Mouse (Mus musculus) left cerebral cortex, adult 9 months (tissue): ENCODE data around the gene Gfra1.

Experiments used
- DNase-seq, 2 experiments: peaks; one replicate each; pipeline ENCODE4 v3.0.0; 2022; ENCODE audit warnings: low spot score in 2 of 2

Gene Gfra1

DNA sequence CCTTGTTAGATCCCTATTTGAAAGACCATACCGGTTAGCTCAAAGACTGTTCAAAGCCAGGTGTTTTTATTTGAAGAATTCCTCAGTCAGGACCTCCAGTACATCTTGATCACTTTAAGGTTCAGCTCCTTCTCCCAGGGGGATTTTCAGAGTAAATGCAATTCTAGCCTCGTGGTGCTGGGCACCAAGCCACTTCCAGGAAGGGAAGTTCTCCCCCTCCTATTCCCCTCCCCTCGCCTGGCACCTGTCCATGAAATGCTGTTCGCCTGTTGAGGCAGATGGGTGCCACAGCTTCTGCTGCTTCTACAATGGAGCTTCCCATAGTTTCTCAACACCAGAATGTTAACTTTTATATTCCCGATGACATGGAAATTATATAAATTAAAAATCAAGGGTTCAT, 139.2 kb downstream of the Gfra1 start:
- no peak for DNase-seq

DNA sequence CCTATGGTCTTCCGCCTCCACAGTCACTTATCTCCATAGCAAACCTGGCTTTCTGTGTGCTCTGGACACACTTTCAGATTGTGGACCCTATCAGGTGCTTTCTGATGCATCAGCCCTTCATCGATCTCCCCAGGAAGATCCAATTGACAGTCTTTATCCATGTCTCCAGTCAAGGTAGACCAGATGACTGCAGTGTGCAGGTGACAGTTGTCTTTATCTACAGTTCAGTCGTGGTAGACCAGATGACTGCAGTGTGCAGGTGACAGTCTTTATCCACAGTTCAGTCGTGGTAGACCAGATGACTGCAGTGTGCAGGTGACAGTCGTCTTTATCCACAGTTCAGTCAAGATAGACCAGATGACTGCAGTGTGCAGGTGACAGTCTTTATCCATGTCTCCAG, 140.0 kb downstream of the Gfra1 start:
- DNase-seq = no peak

DNA sequence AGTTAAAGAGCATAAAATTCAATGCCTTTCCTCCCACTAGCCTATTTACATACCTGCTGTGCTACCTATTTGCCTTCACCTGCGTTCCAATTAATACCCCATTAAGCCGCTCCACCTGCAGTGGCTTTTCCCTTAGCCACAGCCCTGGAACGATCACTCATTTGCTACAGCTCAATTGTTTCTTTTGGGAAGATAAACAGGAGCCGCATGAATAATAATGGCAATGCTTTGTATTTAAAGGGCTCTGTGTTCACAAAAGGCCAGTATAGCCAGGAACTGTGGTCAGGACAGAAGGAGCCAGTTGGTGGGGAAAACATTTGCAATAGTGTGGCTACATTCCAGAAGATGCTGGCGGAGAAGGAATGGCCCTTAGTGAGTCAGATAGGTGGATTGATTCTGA, 141.1 kb downstream of the Gfra1 start:
- DNase-seq = no peak

DNA sequence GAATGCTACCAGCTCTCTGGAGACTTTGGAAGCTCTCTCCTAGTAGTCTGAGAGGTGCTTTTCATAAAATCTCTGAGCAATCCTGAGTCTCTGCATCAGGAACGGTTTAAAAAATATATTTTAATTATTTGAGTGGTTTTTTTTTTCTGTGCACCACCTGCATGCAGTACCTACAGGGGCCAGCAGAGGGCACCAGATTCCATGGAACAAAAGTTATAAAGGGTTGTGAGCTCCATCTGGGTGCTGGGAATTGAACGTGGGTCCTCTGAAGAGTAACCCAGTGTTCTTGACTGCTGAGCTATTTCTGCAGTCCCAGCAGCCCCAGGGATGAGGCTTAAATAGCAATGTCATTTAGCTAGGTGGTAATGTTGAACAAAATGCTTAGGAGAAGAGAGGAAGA, 141.9 kb downstream of the Gfra1 start:
- DNase-seq = no peak

DNA sequence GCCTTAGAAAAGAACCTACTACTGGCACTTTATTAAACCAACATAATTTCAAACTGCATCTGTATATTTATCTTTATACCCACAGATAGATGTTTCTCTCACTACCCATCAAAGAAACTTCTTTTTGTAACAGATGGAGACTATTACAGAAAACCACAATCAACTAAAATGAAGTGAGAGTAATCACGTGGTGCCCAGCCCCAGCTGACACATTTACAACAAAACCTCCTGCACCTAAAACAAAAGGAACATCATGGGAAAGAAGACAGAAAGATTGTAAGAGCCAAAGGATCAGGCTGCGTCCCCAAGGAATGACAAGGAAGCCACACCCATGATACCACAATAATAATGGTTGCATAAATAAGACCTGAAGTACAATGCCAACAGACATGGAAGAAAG, 143.2 kb downstream of the Gfra1 start:
- DNase-seq = no peak

DNA sequence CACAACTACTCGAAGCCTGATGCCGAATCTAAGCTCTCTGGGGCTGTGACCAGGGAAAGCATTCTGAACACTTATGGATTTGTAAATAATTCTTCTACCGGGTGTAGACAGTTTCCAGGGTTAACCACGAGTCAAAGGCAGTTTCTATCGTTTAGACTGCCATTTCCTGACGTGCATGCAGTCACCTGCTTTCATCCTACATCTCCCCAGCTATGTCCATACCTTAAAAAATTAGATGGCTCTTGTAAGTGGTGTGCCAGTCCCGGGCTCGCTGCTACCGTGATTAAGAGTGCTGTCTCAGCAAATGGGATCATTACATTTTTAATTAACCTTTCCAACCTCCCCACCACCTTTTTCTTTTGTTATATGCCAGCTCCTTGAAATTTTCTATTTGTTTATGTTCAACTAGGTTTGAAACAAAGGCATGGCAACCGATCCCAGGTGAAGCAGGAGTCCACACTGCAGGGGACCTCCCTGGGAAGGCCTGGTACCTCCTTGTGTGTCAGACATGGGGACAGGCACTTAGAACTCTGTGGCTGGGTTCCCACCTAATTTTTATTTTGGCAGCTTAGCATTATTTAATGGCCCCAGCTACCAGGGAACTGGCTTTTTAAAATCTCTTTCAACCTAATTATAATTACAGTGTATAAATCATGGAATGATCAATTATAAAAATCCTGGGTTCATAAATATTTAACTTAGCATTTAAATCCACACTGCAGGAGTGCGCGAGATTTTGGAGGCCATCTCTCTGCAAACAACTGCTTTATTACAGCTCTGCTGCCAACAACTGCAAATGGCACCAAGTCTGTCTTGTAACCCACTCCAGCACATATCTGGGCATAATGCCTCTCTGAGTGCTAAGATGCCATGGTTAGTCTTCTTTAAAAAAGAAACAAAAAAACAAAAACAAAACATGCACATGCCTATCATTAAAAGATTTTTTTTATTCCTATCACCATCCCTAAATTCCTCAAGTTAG, 145.1 kb downstream of the Gfra1 start:
- no peak for DNase-seq

DNA sequence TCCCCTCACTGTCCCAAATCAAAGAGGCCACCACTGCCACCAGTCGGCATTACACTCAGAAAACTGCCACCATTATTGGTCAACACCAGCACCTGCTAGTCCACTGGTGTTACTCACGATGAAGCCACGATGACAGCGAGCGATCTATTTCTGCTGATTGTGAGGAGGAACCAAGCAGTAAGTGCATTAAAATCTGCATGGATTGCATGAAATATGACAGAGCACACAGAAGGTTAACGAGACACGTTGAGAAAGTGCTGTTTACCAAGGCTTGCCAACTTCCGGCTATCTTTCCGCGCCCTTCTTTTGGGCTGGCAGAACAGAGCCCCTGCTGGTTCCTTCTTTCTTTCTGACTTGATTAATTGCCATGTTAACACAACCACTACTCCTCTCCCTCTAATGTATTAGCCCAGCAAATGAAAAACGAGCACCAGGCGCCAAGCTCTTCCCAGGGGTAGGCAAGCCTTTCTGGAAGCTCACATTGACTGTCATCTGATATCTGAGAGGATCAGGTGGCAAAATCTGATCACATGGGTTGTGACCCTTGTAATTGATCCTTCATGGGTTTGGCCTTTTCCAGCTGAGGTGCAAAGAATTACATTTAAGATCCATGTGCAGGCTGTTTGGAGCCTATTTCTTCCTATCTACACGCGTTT, 146.0 kb downstream of the Gfra1 start:
- DNase-seq = no peak

DNA sequence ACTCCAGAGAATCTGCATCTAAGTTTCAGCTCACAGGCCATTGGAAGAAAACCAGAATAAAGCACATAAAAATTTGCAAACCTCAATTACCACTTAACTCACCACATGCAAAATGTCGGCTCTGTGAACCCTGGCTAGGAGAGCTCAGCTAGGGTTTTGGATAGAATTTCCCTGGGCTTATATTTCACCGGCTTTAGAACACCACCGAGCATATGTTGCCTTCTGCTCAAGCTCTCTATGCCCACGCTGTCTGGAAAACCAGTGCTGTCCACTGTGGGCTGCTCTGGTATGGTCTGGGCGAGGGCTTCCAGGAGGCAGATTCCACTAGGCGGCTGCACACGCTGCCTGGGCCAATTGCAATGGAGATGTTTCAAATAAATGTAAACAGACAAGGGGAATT, 154.6 kb downstream of the Gfra1 start:
- no peak for DNase-seq

DNA sequence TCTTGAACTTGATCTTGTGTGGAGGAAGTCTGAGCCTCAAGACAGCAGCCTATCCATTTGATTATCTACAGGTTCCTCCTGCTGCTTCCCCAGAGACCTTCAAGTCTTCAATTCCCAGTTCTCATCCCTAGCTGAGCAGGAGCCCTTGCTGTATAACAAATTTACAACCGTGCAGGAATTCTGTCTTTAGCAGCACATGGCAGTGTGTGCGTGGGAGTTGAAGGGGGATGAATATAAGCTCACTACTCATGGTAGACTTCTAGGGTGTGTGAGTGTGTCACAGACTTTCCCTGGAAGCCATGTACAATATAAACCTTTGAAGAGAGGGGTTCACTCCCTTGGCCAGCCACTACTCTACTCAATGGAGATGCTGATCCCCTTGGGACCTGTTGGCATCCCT, 157.8 kb downstream of the Gfra1 start:
- no peak for DNase-seq

DNA sequence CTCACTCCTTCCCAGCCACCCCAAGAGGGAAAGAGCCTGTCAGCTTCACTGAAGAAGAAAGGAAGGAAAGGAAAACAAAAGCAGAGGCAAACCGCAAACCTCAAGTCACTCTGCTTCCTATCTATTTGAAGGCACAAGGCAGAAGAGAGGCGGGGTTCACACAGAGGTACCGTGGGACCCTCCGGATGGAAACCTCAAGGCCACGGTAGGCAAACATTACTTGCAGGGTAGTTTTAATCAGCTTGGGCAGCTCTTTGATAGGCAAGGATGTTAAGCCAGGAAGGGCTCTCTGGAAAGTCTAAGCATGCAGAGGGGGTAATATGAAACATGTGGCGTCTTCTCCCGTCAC, 158.9 kb downstream of the Gfra1 start:
- DNase-seq = no peak

DNA sequence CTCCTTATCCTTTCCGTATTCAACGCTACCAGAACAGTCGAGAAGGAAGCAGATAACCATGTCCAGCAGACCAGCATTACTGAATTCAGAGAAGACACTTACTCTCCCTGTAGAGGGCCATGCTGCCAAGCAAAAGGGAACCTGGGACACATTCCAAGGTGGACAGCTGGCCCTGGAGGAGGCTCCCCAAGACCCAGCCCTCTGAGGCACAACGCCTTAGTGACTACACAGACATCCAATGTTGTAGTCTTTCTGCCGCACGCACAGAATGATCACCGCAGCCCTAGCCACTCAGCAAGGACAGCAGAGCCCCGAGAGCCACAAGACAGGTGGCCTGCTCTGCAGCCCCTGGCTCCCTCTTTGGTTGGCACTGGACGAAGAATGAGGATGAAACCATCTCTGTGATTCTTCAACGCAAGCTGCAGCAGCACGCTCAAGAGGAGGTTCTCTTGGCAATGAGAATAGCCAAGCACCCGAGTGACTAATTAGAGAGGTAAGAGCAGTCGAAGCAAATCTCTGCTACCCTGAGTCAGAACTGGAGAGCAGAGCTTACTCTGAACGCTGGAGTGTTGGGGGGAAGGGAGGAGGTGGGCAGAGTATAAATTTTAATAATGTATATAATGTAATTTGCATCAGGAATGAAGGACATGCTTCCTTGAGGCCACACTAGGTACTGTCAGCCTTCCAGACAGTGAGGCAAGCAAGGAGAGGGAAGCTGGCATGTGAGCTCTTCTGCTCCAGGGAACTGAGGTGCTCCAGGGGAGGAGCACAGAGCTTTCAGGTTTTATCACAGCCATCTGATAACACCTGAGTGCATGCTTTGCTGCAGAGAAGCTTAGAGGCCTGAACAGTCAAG, 159.5 kb downstream of the Gfra1 start:
- peak in 1 of 2 experiments; percentile 48 for DNase-seq

DNA sequence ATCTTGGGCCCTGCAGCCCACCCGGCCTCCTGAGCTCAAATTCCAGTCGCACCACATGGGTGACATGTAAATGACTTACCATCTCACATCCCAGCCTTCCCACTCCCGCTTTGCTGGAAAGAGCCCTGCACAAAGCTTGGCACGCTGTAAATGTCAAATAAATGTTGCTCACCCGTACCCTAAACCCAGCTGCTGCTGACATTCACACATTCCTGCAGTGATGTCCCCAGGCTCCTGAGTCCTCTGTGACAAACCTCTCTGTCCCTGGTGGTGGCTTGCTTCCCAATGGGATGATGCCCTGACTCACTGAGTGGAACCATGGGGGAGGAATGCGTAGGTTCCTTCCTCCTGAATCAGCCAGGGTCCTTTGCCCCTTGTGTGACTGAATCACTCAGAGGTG, 167.6 kb downstream of the Gfra1 start:
- DNase-seq = no peak

DNA sequence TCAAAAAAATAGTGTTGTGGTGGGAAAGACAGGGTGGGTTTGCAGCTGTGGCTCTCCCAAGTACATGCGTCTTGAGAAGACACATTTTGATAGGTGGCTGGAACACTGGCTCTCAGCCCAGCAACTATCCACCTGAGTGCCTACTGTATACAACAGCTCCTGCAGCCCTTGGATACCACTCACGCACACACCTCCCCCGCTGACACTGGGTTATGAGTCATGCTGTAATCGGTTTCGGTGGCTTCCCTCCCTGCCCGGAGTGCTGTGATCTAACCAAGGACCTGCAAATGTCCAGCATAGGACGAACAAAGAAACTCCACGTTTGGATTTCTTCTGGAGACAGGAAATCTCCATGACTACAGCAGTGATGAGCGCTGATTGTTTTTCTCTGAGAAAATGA, 180.4 kb downstream of the Gfra1 start:
- DNase-seq = no peak

DNA sequence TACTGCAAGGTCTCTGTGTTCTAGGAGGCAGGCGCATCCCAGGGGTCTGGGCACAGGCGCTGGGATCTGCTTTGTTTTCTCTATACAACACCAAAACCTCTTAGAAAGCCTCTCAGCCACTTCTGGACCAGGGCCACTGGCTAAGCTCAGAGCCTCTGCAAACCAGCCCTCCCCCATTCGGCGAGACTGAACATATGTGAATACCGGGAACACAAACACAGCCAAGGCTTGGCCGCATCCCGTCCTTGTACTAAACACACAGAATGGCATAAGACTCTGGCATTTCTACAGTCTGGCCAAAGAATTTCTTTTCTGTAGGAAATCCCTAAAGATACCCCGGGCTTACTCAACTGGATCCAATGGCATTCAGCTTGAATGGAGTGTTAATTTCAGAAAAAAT, 183.9 kb downstream of the Gfra1 start:
- DNase-seq = no peak

DNA sequence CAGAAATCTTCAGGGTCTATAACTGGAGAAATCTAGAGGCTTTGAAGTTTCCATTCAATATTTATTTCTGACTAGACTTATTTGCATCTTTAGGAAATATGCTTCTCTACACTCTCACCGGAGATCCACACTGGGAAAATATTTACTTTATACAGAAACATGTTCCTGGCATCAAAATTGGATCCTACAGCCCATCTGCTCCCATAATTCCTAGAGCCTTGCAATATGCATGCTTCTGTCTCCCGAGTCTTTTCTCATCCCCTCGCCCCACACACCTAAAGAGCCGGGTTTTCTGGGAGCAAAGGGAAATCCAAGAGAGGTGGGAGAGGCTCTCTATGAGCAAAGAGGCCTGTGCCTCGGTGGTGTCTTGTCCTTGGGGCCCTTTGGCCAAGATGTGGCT, 184.9 kb downstream of the Gfra1 start:
- DNase-seq = peak in 1 of 2 experiments; percentile 44

DNA sequence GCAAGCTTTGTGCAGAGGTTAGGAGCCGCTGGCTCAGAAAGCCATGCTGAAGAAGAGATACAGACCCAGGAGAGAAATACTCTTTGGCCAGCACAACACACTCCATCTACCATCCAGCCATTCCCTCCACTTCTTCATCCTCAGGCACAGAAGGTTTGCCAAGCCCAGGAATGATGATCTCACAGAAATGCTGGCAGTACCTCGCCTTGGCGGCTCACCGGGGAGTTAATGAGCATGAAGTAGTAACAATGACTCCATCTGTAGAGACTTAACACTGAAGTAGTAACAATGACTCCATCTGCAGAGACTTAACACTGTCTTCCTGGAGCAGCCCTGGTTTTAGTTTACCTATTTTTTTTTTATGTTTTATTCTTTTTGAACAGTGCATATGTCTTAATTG, 187.2 kb downstream of the Gfra1 start:
- DNase-seq = no peak

DNA sequence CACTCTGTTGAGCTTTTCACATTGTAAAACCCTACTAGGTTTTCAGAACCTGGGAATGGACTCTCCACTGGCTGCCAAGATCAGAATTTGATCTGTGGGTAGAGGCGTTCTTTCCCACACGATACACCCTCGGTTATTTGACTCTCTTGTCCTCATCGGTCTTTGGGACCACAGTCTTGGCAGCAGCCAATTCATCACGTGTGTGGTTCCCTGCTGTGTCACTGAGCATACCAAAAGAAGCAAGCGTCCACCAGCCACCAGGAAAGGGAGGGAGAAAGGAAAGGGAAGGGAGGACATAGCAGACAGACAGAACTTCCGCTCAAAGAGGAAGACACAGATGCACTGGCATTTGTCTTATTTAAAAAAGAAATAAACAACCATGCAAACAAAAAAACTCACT, 189.1 kb downstream of the Gfra1 start:
- no peak for DNase-seq

DNA sequence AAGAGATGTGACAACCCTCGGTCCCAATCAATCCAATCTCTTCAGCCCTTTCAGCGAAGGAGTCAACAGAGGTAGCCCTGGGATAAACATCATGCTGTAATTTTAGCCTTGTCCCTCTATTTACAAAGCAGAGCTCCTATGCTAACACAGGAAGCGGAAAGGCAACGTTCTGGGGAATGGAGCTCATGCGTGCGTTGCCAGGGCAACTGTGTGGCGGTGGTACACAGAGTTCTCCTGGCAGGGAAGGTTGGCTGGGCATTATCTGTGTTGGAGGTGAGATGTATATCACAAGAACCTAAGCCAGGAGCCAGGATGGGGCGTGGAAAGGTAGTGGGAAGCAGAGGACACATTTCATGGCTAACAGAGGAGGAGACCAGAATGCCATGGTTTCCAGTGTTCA, 194.8 kb downstream of the Gfra1 start:
- DNase-seq = peak in 1 of 2 experiments; percentile 24

DNA sequence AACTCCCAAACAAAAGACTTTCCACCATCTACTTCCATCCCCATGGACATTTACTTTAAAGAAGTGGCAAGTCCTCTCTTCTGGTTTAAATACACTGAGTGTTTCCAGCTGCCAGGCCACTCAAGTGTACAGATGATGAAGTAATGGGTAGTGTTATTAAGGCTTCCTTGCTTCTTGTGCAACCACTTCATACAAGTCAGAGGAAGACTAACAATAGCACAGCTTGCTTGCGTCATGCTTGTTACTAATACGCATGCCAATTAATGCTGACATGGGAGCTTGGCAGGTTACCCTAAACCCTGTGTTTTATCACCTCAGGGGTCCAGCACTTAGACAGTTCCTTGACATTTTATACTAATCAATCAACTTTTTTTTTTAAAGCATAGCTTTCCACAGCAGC, 196.5 kb downstream of the Gfra1 start:
- no peak for DNase-seq

DNA sequence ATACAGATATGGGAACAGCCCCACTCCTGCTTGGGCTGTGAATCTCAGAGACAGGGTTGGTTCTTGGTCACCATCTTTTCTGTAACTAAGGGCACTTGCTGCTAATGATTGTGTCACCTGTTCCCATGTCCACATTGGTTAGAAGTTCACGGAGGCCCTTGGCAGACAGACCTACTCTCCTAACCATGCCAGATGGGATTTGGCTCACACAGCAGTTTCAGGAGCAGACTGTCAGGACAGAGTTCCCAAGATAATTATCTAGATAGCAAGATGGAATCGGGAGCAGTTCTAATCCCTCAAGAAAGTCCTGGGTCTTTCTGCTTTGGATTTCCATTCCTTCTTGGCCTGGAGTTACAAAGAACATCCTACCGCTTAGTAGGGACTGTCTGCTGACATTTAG, 199.2 kb downstream of the Gfra1 start:
- DNase-seq = no peak

DNA sequence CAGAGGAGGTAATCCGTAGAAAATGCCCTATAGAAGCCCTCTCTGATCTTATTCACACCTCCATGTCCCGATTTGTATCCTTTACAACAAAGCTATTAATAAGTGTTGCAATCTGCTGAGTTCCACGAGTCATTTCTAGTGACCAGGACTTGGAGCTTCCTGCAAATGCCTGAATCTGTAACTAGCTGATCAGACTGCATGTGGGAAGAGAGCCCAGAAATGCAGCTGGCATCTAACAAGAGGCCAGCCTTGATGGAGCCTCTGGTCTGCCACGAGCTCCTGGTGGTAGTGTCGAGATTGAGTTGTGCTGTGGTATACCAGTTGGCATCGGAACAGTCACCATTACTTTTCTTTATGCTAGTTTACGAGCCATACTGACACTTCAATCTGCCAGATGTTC, 200.3 kb downstream of the Gfra1 start:
- no peak for DNase-seq

DNA sequence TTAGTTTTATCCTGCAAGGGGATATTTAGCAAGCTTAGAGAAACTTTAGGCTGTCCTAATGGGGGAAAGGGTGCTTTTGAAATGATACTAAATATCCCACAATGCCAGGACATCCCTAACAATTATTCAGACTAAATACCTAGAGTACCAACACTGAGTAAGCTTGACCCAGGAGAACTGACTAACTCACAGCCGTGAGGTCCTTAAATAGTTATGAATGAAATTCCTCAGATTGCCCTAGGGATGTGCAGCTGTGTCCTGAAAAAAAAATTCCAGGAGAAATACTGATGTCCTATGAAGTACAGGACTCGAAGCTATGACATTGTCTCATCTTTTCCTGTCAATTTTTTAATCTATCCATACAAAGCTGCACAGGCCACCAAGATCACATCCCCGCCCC, 201.5 kb downstream of the Gfra1 start:
- DNase-seq = no peak
